Mouse (Mus musculus) erythroblast, adult 5-6 weeks (primary cell): Measurements from ENCODE around the gene Abhd14a. TPM values are rescaled to one million over a fixed set of nuclear protein-coding genes. Genes with fewer than 3 reads are reported as not detected.

Experiments
- ATAC-seq: replicated peaks from 2 replicates; pipeline ENCODE4 v1.8.0; 2016; ENCODE audit warnings: moderate number of reproducible peaks, mild to moderate bottlenecking, moderate TSS enrichment, inconsistent platforms; ENCODE audit not compliant: poor library complexity, low FRiP score, severe bottlenecking
- total RNA-seq, 2 experiments: library from RNA; stranded (forward) in 1 of 2; stranded (reverse) in 1 of 2; fragments of 150-400 nt in 1 of 2; fragments of 200-764, 138-1000 nt in 1 of 2; gene quantifications; 2 replicates each; pipeline versions ENCODE4 v1.2.3 to v1.2.4; 2015 to 2017; ENCODE audit warnings: low replicate concordance in 2 of 2

The Abhd14a gene
- total RNA-seq, 2 experiments from 2014 or later = 0.77 to 3.2 TPM

DNA sequence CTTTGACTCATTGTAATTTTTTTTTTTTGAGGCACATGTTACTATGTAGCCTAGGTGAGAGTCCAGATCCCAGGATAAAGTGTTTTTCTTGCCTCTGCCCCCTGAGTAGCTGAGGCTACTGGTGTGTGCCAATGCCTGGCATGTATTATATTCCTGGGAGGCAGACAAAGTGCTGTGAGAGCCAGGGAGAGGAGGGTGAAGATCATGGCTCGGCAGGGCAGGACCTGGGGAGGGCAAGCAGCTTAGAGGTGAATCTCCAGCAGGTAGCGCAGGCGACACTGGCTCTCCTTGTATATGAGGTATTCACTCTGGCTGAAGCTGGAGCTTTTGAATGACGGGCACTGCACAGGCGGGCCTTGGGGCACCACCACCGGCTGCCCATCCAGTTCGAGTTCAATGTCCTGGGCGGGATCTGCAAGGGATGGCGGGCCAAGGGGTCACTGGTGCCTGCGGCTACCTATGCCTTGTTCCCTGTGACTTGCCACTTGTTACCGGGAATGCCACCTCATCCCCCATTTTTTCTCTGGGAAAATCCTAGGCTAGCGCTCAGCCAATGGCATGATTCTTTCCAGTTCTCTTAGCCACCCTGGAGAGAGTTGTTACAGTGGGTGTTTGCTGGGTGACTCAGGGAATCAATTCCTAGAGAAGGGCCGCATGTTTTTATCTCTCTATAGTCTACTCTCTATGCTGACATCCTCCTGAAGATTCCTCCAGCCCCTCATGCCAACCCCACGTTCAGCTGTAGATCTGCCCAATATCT is 23.7 kb upstream of the Abhd14a start:
- no peak for ATAC-seq

DNA sequence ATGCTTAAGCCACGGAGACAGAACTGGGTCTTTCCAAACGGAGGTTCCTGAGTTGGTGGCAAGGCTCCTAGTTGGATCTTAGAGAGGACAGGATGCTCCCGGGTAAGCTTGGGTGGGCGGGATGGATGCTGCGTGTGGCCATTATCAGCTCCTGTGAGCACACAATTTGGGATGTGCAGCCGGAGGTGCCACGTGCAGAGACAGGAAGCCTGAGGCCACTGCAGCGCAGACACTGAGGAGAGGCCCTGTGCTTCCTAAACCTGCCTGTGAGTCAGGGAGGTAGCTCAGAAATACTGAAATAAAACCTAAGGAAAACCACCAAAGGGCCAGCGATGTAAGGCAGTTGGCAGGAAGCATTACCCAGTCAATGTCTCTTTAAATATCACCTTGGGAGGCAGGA is 22.3 kb upstream of the Abhd14a start:
- ATAC-seq = no peak

DNA sequence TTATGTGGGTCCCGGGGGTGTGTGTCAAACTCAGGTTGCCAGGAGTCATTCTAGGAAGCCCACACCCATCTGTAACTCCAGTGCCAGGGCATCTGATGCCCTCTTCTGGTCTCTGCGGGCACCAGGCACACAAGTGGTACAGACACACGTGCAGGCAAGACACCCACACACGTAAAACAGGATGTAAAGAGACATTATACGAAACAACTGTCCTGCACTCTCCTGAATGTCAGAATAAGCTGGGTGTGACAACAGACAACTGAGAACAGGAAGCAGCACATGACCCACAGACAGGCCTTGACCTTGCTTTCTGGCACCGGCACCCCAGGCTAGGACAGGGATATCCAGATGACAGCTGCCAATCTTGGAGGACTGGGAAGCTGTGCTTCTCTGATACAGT is 21.8 kb upstream of the Abhd14a start:
- ATAC-seq = no peak

- no peak for ATAC-seq
Observed at GRCm38 (mm10) chr9:106467746-106468145, 20.3 kb upstream of the Abhd14a start.

DNA sequence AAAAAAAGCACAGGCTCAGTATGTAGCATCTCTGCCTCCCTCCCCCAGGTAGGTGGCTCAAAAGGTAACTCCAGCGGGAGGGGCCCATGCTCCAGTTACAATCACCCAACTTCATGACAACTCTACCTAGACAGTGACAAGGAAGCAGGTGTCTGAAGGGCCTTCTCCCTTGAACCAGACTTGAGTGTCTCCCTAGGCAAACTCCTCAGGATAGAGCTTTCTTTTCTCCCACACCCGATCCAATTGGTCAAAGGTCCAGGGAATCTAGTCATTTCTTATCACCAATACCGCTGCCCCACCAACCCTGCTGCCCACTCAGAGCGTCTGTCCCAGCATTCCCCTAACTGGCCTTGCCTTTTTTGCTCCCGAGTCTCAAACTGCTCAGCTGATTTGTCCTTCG is 19.2 kb upstream of the Abhd14a start:
- no peak for ATAC-seq

DNA sequence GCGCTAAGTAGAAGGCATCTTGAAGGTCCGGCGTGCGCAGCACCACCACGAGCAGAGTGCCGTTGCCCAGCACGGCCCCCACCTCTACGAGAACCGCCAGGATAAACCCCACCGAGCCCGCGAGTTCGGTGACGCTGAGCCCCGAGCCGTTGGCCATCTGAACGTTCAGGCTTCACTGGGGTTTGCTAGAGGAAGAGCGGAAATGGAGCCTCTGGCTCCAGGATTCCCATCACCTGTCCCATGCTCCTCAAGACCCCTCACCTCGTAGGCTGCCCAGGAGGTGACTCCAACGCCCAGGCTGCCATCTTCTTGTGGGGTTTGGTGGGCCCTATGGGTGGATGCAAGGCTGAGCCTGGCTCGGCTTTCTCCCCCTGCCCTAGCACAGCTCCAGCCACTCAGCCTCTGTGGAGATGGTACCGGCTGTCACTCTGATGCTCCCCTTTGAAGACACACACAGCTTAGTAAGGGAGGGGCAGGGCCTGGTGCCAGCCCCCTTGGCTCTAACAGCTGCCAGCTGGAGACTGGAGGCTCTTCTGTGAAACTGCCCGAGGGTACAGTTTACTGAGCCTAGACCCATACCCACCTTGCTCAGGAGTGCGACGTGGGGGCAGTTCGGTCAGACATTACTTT is 18.2 kb upstream of the Abhd14a start, which contains the start of gene Gpr62:
Gene Gpr62, minus strand, starts transcription at position 368 of the 630 bp plus-strand sequence.
- no peak for ATAC-seq

DNA sequence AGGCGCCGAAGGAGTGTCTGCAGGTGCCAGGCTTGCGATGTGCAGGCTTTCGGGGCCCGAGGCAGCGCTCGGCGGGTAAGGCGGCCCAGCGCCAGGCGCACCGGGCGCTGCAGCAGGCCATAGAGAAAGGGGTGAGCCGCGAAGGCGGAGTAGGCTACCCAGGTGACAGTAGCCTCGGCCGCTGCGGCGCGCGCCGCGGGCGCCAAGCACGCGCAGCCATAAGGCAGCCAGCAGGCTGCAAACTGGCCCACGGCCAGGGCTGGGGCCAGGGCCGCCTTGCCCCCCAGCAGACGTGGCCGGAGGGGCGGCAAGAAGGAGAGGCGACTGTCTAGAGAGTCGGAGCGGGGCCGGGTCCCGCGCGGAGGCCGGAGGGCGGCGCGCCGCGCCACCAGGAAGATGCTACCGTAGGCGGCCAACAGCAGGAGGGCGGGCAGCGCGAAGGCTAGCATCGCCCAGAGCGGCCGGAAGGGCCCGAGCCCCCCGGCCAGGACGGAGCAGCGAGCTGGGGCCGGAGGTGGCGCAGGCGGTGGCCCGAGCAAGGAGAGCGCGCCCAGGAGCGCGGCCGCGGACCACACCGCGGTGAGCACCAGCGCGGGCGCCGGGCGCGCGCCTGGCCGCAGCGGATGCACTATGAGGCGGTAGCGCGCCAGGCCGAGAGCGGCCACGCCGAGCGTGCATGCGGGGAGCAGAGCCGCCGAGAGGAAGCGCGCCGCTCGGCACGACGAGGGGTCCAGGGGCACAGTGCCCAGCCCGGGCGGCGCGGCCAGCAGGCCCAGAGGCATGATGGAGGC is 17.5 kb upstream of the Abhd14a start:
- no peak for ATAC-seq

GRCm38 (mm10) chr9:106463122-106464063 is 15.9 kb upstream of the Abhd14a start:
- ATAC-seq = no peak

- no peak for ATAC-seq
Observed at GRCm38 (mm10) chr9:106462430-106462800, 14.9 kb upstream of the Abhd14a start.

DNA sequence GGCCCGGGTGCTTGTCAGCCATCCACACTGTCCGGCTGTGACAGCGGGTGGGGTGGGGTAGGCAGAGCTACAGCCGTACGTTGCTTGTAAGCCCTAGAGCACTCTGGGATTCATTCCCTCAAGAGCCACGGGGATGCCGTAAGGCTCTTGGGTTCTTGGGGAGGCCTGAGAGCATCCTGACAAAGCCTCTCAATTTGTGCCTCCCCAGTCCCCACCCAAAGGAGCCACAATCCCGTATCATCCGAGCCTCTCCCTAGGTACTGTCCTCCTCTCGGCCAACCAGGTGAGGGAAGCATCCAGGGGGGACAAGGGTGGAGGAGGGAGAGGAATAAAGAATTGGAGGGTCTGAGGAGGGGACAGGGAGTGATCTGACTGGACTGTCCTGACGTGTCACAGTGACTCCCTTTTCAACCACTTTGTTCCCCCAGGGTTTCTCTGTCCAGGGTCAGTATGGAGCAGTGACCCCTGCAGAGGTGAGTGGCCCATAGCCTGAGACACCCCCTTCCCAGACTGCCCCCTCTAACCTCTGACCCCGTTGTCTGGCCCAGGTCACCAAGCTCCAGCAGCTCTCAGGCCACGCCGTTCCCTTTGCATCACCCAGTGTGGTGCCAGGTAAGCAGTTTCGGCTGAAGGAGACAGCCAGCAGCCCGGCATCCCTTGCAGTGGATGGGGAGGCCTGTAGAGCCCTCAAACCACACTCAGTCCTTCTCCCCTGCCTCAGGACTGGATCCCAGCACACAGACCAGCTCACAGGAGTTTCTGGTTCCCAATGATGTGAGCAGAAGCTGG is 14.4 kb upstream of the Abhd14a start:
- no peak for ATAC-seq

- no peak for ATAC-seq
Observed at GRCm38 (mm10) chr9:106461026-106461415, 13.5 kb upstream of the Abhd14a start.

DNA sequence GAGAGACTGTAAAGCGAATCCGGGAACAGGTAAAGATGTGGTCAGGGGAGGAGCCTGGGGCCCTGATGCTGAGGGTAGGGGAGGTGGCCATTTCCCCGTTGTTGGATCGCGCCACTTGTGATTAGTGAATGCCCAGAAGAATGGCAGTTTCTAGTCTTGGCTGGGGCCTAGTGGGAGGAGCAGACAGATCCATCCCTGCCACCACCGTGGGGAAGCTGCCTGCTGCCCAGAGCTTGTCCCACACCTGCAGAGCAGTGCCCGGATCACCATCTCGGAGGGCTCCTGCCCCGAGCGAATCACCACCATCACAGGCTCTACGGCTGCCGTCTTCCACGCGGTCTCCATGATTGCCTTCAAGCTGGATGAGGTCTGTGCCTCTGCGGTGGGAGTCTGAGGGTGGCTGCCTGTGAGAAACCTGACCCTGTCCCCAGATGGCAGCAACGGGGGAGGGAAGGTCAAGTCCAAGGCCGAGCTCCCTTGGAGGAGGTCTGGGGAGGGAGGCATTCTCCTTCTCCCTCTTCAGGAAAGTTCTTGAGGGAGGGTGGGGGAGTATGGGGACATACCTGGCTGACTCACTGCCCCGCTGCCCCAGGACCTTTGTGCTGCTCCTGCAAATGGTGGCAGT is 13.0 kb upstream of the Abhd14a start:
- ATAC-seq = no peak

GRCm38 (mm10) chr9:106459946-106460345 is 12.5 kb upstream of the Abhd14a start:
- ATAC-seq = no peak

- ATAC-seq = no peak
Observed at GRCm38 (mm10) chr9:106457920-106458319, 10.4 kb upstream of the Abhd14a start.

DNA sequence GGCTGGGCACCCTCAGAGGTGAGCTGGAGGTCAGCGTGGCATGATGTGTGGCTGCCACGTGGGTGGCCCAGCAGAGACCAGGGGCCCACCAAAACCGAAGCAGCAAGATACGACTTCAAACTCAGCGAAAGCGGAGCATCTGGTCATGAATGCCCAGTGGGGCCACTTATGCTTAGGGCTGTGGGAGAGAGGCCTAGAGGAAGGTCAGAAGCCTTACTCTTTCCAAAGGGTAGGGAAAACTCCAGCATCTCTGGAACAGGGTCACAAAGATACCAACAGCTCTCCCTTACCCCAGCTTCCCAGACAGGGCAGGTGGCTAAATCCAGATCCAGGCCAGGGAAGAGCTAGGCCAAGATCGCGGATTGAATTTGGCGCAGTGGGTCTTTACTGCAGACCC is 9.7 kb upstream of the Abhd14a start:
- ATAC-seq = no peak

DNA sequence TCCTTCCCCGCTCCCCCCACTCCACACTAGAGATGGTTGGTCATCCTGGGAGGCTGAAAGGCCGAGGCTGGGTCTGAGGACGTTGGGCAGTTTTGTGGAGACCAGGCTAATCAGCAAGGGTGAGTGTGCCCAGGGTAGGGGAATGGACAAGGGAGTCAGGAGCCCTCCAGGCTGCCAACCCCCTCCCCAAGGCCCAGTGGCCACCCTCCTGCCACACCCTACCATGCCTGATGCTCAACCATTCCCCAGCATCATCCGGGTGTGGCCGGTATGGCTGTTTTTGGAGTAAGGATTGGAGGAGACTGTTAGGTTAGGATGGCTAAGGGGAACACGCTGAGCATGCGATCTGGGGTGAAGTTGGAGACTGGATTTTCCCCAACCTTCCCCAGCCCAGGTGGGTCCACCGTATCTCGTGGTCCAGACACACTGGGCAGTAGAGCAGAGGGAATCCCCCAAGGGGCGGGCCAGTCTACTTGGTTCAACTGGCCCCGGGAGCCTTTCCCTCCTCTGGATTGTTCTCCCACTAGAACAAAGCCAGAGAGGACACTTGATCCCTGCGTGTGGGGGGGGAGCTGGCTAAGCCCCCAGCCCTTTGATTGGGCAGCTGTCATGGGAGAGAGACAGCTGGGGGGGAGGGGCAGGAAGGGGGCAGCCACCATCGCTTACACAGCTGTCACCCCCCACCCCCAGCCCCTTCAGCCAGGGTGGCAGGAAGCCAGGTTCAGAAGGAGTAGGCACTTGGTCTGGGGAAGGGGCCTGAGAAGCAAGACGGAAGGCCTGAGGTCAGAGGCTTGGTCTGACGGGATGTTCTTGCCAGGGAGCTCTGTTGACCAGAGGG is 9.1 kb upstream of the Abhd14a start:
- no peak for ATAC-seq

DNA sequence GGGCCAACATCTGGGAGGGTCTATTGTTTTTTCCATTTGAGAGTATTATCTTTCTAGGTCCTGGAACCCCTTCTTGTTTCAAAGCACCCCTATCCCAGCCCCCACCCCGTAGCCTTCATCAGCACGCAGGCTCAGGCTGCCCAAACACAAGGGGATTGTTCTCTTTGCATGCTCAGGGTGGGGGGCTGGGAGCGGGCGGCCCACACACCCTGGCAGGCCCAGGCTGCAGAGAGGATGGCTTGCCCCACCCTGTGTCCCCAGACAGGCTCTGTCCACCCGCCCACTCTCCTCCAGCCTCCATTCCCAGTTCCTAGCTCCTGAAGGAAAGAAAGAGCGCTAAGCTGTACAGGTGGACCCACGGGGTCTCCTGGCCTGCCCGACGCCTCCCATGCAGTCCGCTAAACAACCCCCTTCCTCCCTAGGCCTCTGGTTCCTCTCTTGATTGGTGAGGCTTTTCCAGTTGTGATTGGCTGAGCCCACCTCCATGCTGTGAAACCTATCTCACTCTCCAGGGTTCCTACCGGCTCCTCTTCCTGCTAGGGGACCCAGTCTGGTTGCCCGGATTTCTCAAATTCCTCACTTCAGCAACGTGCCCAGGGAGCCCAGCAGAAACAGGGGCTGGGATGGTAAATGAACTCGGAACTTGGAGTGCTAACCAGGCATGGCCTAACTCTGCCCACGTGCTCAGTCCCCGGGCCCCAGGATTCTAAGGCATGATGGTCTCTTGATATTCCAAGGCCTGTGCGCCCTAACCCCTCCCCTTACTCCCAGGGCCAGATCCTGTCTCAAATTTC is 7.6 kb upstream of the Abhd14a start:
- ATAC-seq = no peak
